Comparison of ENCODE assay signal across 9 mouse cellular contexts in genomic region chr16:37617695-37618094, GRCm38 (mm10). TPM values are rescaled to one million over a fixed set of nuclear protein-coding genes. Genes with fewer than 3 reads are reported as not detected.
A peak's percentile ranks its signal among the peaks of the same experiment; 100 is the strongest.
DNase-seq lines count a peak whose midpoint lies in the region; ATAC-seq and TF ChIP-seq lines count a peak whose summit lies in the region.
"Had no signal": no experiment of that assay in that cellular context is flagged by ENCODE, and none has a peak within 500 bp of the region (broad histone marks: within the 10 kb centered on the region; RNA-seq: fewer than 3 reads in every experiment).

No protein-coding gene starts in this region.

- no peak for TF ChIP-seq CTCF in layer of hippocampus, adult 2 months (conservative IDR thresholded peaks at IDR 0.05)

- peak overlapping the region; percentile 33; the same call in 1 of the 2 replicates for H3K27ac ChIP-seq in heart, embryonic 10.5 days
- H3K27ac ChIP-seq in embryonic facial prominence, embryonic 10.5 days (replicated peaks) = 0 out of 2 replicates have a peak overlapping the region, but pooled peaks have one; percentile 24
- peak overlapping the region; percentile 93 for H3K27ac ChIP-seq in layer of hippocampus, adult 2 months

- 16% methylated on average over 3 of the region's 3 CpGs for WGBS in heart, embryonic 10.5 days
- 43% methylated on average over 3 of the region's 3 CpGs for WGBS in embryonic facial prominence, embryonic 10.5 days

- H3K27me3 ChIP-seq in heart, embryonic 10.5 days (ENCODE audit: insufficient read depth, poor library complexity, severe bottlenecking) = no peaks in the 10 kb centered on the region
- H3K27me3 ChIP-seq in embryonic facial prominence, embryonic 10.5 days (replicated peaks; ENCODE audit: low read depth, poor library complexity, severe bottlenecking) = no peaks in the 10 kb centered on the region

- H3K9me3 ChIP-seq in heart, embryonic 10.5 days = no peaks in the 10 kb centered on the region
- H3K9me3 ChIP-seq in embryonic facial prominence, embryonic 10.5 days = no peaks in the 10 kb centered on the region

- no peak for ATAC-seq in megakaryocyte-erythroid progenitor cell, adult 5-6 weeks (replicated peaks; ENCODE audit: low FRiP score, low TSS enrichment, poor library complexity, severe bottlenecking)

- H3K4me3 ChIP-seq in heart, embryonic 10.5 days = no peak overlapping the region
- no peak overlapping the region for H3K4me3 ChIP-seq in embryonic facial prominence, embryonic 10.5 days
- H3K4me3 ChIP-seq in layer of hippocampus, adult 2 months = no peak overlapping the region

- peaks cover 13% of the 10 kb centered on the region; the same call in 1 of the 2 replicates for H3K4me1 ChIP-seq in heart, embryonic 10.5 days
- peaks cover 6% of the 10 kb centered on the region for H3K4me1 ChIP-seq in embryonic facial prominence, embryonic 10.5 days

- no peak for DNase-seq in heart, embryonic 10.5 days (ENCODE audit: low spot score)
- no peak for DNase-seq in heart, adult 8-10 months (ENCODE audit: low spot score)
- DNase-seq in embryonic facial prominence, embryonic 10.5 days (ENCODE audit: low spot score) = no peak
- peak; percentile 65 to 71 for DNase-seq in layer of hippocampus, adult 2 months (ENCODE audit: low spot score in 2 of 2)
- DNase-seq in neural tube, embryonic 10.5 days (ENCODE audit: extremely low spot score, low spot score) = peak; percentile 37
- no peak for DNase-seq in testis, postnatal 14 days (ENCODE audit: low spot score)
- DNase-seq in ovary, adult 18-20 months (ENCODE audit: low spot score) = no peak
- DNase-seq: lung, embryonic 14.5 days had no signal

- H3K36me3 ChIP-seq in heart, embryonic 10.5 days = no peaks in the 10 kb centered on the region
- H3K36me3 ChIP-seq in embryonic facial prominence, embryonic 10.5 days (replicated peaks) = no peaks in the 10 kb centered on the region

RNA-seq across cellular contexts. Expression of gene Ndufb4, which starts 36.6 kb away (rescaled TPM):
- polyA plus RNA-seq in heart, embryonic 10.5 days (2016; fragmentation: Nextera tagmentation; extraction: Ambion mirVana) = 61.3 and 67.0 TPM in 2 replicates
- total RNA-seq in heart, adult 8-10 months (2022) = 100 to 1,000 TPM; 162 to 263 (median 197) TPM
- 38.1 and 39.3 TPM in 2 replicates for polyA plus RNA-seq in embryonic facial prominence, embryonic 10.5 days (2016; fragmentation: Nextera tagmentation; extraction: Ambion mirVana)
- 10 to 100 TPM; 83.1 to 94.7 TPM for total RNA-seq in layer of hippocampus, adult 2 months (2021)
- 48.1 and 63.1 TPM in 2 replicates for total RNA-seq in megakaryocyte-erythroid progenitor cell, adult 5-6 weeks (2014; fragmentation: Nextera tagmentation)
- total RNA-seq in megakaryocyte-erythroid progenitor cell, adult 5-6 weeks (2017) = 9.9 and 30.6 TPM in 2 replicates

RNA-seq across cellular contexts. Expression of gene Hgd, which starts 37.7 kb away (rescaled TPM):
- 0.27 and 1.9 TPM in 2 replicates for polyA plus RNA-seq in heart, embryonic 10.5 days (2016; fragmentation: Nextera tagmentation; extraction: Ambion mirVana)
- total RNA-seq in heart, adult 8-10 months (2022) = not detected
- polyA plus RNA-seq in embryonic facial prominence, embryonic 10.5 days (2016; fragmentation: Nextera tagmentation; extraction: Ambion mirVana) = 0.09 and 0.16 TPM in 2 replicates
- not detected for total RNA-seq in layer of hippocampus, adult 2 months (2021)
- not detected in 2 replicates for total RNA-seq in megakaryocyte-erythroid progenitor cell, adult 5-6 weeks (2014; fragmentation: Nextera tagmentation)
- total RNA-seq in megakaryocyte-erythroid progenitor cell, adult 5-6 weeks (2017) = not detected in 2 replicates

Comparison
In these comparisons a context has a peak if more than half of its experiments do, and no peak if none do; other contexts are left out.
1. DNase-seq: peak in layer of hippocampus, adult 2 months (2 of 2) and neural tube, embryonic 10.5 days (single experiment); none in heart, embryonic 10.5 days (single experiment), heart, adult 8-10 months (single experiment), embryonic facial prominence, embryonic 10.5 days (single experiment), testis, postnatal 14 days (single experiment) and ovary, adult 18-20 months (single experiment).
2. H3K27ac ChIP-seq: peak in every context shown above with its lines; median percentile 93 in layer of hippocampus, adult 2 months; 33 in heart, embryonic 10.5 days; 24 in embryonic facial prominence, embryonic 10.5 days.